Mouse (Mus musculus) MN1 (cell line): ENCODE results near the gene 4932415D10Rik.

Experiments
- DNase-seq: peaks from one replicate; pipeline ENCODE4 v3.0.0-alpha.2; 2016; ENCODE audit warnings: low spot score

The 4932415D10Rik gene

GRCm38 (mm10) chr10:82316482-82316881 is at the start of gene 4932415D10Rik:
TSS of gene 4932415D10Rik (minus strand) at chr10:82316582.
- DNase-seq, result no peak

GRCm38 (mm10) chr10:82361911-82362310 is 45.5 kb upstream of the 4932415D10Rik start:
- DNase-seq, result no peak

GRCm38 (mm10) chr10:82355401-82355800 is 39.0 kb upstream of the 4932415D10Rik start:
- DNase-seq, result no peak

GRCm38 (mm10) chr10:82354083-82355010 is 38.0 kb upstream of the 4932415D10Rik start, which contains the start of gene Gm4924:
TSS of gene Gm4924 (plus strand) at chr10:82354255.
- DNase-seq, result peak; percentile 97

- DNase-seq, result no peak
Observed at GRCm38 (mm10) chr10:82329826-82330225, 13.4 kb upstream of the 4932415D10Rik start.

DNA sequence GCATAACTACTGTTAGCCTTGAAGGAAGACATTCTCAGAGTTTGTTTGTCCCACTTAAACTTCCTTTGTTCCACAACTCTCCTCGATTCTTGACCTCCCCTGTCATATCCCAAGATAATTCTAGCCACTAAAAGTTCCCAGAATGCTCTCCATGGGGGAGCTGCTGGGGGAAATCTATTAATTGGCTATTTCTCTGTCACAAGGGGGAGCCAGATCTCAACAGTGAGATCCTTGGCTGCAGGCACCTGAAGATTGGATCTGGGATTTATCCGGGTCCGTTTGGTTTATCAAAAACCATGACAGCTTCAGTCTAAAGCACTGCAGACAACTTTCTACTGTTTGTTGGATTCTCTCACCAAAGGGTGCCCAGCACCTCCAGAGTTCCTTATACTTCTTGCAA is 3.8 kb upstream of the 4932415D10Rik start:
- peak; percentile 21 for DNase-seq

DNA sequence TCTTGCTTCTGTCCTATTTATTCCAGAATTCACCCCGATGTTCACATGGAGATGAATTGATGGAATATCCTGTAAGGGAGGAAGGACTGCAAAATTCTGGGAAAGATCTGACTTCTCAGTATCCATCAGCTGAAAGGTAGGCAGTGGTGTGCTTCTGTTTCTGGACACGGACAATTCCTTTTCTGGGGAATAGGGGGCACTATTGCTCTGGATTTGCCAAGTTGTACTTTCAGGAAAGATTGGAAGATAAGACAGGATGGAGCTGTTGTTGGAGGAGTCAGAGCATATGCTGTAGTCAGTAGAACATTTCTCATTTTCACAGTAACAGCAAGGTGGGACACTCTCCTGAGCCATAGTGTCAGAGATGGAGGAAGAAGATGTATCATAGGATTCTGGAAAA is 19.9 kb downstream of the 4932415D10Rik start:
- DNase-seq, result no peak

GRCm38 (mm10) chr10:82257331-82257730 is 59.1 kb downstream of the 4932415D10Rik start:
- no peak for DNase-seq

- DNase-seq, result no peak
Observed at GRCm38 (mm10) chr10:82245021-82245420, 71.4 kb downstream of the 4932415D10Rik start.

- DNase-seq, result no peak
Observed at GRCm38 (mm10) chr10:82241401-82241788, 75.0 kb downstream of the 4932415D10Rik start.

GRCm38 (mm10) chr10:82240742-82241400 is 75.5 kb downstream of the 4932415D10Rik start, which contains the start of gene Zfp938:
TSS of gene Zfp938 (minus strand) at chr10:82241280.
- DNase-seq, result peak; percentile 94
